Mouse (Mus musculus): ENCODE measurements around the gene Prmt8. TPM values are rescaled to one million over a fixed set of nuclear protein-coding genes. Genes with fewer than 3 reads are reported as not detected.

The Prmt8 gene
- not detected for polyA plus RNA-seq (2015; fragmentation: Illumina TruSeq; extraction: RNeasy Lipid Tissue Mini Kit (QIAGEN cat#74804); ENCODE audit: insufficient read depth, low read depth, low replicate concordance)

GRCm38 (mm10) chr6:127769275-127770156 is at the start of gene Prmt8:
Gene Prmt8, minus strand, starts transcription at chr6:127769472.

Other genes starting within 250 kb of the Prmt8 start
- 1.6 TPM for gene Cracr2a, start 208.1 kb downstream of the Prmt8 start, polyA plus RNA-seq (2015; fragmentation: Illumina TruSeq; extraction: RNeasy Lipid Tissue Mini Kit (QIAGEN cat#74804); ENCODE audit: insufficient read depth, low read depth, low replicate concordance)
- 0.65 TPM for gene Tspan11, start 118.1 kb upstream of the Prmt8 start, polyA plus RNA-seq (2015; fragmentation: Illumina TruSeq; extraction: RNeasy Lipid Tissue Mini Kit (QIAGEN cat#74804); ENCODE audit: insufficient read depth, low read depth, low replicate concordance)